Mouse (Mus musculus) liver, embryonic 15.5 days (tissue): Measurements from ENCODE around the gene Selenoo. TPM values are rescaled to one million over a fixed set of nuclear protein-coding genes. Genes with fewer than 3 reads are reported as not detected.

Experiments used
- ATAC-seq: fragments of 200-750 bp; cut with Nextera tagmentation; 2 replicates; pipeline ENCODE4 v1.8.0; 2017; ENCODE audit warnings: moderate number of reproducible peaks, mild to moderate bottlenecking, moderate library complexity; ENCODE audit not compliant: insufficient read depth
- H3K27ac ChIP-seq: fragments of 300-500 bp; sonication (generic); replicated peaks from 2 replicates; pipeline ENCODE4 v1.5.1; 2015; ENCODE audit warnings: mild to moderate bottlenecking, inconsistent platforms
- H3K27me3 ChIP-seq: fragments of 300-500 bp; sonication (generic); 2 replicates; pipeline ENCODE4 v1.6.1; 2015; ENCODE audit warnings: mild to moderate bottlenecking, inconsistent platforms
- H3K36me3 ChIP-seq: fragments of 300-500 bp; sonication (generic); replicated peaks from 2 replicates; pipeline ENCODE4 v1.6.1; 2015; ENCODE audit warnings: moderate library complexity, mild to moderate bottlenecking, inconsistent platforms
- H3K4me1 ChIP-seq: fragments of 300-500 bp; sonication (generic); replicated peaks from 2 replicates; pipeline ENCODE4 v1.6.1; 2015; ENCODE audit warnings: inconsistent platforms
- H3K4me2 ChIP-seq: fragments of 300-500 bp; sonication (generic); 2 replicates; pipeline ENCODE4 v1.6.1; 2015; ENCODE audit warnings: moderate library complexity, mild to moderate bottlenecking, inconsistent platforms
- H3K4me3 ChIP-seq: fragments of 300-500 bp; sonication (generic); replicated peaks from 2 replicates; pipeline ENCODE4 v1.5.1; 2015; ENCODE audit warnings: mild to moderate bottlenecking, inconsistent platforms
- H3K9ac ChIP-seq: fragments of 300-500 bp; sonication (generic); 2 replicates; pipeline ENCODE4 v1.6.1; 2015; ENCODE audit warnings: moderate library complexity, mild to moderate bottlenecking, inconsistent platforms
- H3K9me3 ChIP-seq: fragments of 300-500 bp; sonication (generic); replicated peaks from 2 replicates; pipeline ENCODE4 v1.6.1; 2016; ENCODE audit warnings: inconsistent platforms
- WGBS: fragments of 180-500 bp; shearing (Covaris S2); methylation state at CpG from one replicate; pipeline ENCODE4 v1.1.7; 2015; ENCODE audit warnings: mixed read lengths; ENCODE audit not compliant: insufficient replicate concordance; 5-methylcytosine and 5-hydroxymethylcytosine counted together
- polyA plus RNA-seq: library from polyadenylated mRNA; unstranded; fragments of >200 nt; fragmentation: Nextera tagmentation; extraction: Ambion mirVana; gene quantifications from 2 replicates; pipeline ENCODE4 v1.2.1, GENCODE M21; 2015

The Selenoo gene
- polyA plus RNA-seq: 9.3 and 10.7 TPM in 2 replicates

DNA sequence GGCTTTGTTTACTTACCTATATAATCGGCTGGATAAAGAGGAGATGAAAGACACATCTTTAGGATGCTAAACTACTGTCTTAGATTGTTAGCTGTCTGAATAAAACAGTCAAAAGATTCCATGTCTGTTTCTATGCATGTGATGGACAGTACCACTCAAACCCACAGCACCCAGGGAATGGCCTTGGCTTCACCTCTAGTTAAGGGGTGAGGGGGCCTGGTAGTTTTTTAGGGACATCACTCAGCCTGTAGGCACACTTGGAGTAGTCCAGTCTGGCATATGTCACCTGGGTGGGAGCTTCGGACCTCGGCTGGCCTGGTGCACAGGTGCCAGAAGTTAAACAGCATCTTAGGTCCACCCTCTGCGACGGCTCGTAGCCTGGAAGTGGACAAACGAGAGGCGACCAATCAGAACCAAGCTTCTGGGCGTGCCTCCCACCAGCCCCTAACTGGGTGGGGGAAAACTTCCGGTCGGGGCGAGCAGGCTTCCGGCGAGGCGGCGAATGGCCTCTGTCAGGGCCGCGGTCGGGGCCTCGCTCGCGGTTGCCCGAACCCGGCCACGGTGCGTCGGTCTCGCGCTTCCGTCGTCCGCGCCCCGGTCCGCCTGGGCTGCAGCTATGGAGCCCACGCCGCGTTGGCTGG is at the start of gene Selenoo:
Selenoo (plus strand) TSS at position 478 of the 641 bp plus-strand sequence.
- H3K36me3 ChIP-seq: peaks cover 33% of the 10 kb centered on the region
- H3K27me3 ChIP-seq: no peaks in the 10 kb centered on the region
- H3K4me2 ChIP-seq: peak within 1 kb of the TSS; percentile 93
- H3K4me3 ChIP-seq: peak within 1 kb of the TSS; percentile 81
- WGBS: 1% methylated on average over 38 of the region's 38 CpGs
- peaks cover 29% of the 10 kb centered on the region for H3K4me1 ChIP-seq
- H3K9me3 ChIP-seq: no peaks in the 10 kb centered on the region
- ATAC-seq: peak; percentile 87
- H3K9ac ChIP-seq: peak within 1 kb of the TSS; percentile 88
- peak within 1 kb of the TSS; percentile 80 for H3K27ac ChIP-seq

DNA sequence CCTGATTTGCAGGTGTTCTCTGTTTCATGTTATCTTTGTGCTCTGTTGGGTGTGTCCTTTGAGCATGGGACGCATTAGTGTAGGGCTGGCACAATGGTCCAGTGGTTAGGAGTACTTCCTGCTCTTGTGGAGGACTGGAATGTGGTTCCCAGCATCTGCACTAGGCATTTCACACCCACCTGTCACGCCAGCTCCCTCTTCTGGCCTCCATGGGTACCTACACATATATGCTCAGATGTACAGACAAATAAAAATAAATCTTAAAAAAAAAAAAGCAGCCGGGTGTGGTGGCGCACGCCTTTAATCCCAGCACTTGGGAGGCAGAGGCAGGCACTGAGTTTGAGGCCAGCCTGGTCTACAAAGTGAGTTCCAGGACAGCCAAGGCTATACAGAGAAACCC is 44.5 kb upstream of the Selenoo start:
- no peak overlapping the region for H3K4me3 ChIP-seq
- no peaks in the 10 kb centered on the region for H3K27me3 ChIP-seq
- H3K27ac ChIP-seq: no peak overlapping the region
- H3K9ac ChIP-seq: no peak overlapping the region
- 65% methylated on average over 5 of the region's 5 CpGs for WGBS
- H3K4me2 ChIP-seq: no peak overlapping the region
- no peaks in the 10 kb centered on the region for H3K36me3 ChIP-seq
- ATAC-seq: no peak
- no peaks in the 10 kb centered on the region for H3K9me3 ChIP-seq
- no peaks in the 10 kb centered on the region for H3K4me1 ChIP-seq

DNA sequence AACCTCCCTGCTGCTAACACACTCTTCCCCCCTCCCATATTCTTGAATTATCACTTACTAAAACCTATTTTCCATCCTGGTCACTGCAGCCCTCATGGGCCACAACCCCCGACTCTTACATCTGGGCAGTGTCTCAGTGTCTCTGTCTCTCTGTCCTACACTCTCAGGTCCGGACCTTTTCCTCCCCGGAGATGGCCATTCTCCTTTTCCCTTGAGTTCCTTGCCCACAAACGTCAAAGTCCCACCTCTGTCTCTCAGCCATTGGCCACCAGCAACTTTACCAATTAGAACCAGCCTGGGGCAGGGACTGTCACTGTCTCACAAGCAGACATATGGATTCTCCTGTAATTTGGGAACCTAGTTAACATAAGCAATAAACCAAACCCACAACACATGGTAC is 42.5 kb upstream of the Selenoo start:
- no peak for ATAC-seq
- WGBS: 52% methylated on average over 4 of the region's 4 CpGs

DNA sequence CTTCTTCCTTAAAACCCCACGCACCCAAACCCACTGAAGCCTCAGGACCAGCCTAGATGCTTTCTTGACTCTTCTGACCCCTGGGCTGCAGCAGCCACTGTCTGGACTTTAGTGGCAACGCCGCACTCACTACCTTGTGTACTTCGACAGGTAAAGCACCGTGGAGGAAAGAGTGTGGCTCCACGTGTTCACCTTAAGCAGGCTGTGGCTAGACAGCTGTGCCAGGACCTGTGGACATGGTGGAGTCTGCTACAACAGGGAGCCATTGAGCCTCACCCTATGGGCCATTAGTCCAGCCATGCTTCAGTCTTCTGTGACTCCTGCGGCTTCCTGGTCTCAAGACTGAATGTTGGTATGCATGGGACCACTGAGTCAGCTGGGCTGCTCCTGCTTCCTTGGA is 34.2 kb upstream of the Selenoo start:
- H3K4me3 ChIP-seq: no peak overlapping the region
- H3K4me1 ChIP-seq: 0 out of 2 replicates have a peak, but pooled peaks cover 4% of the 10 kb centered on the region
- H3K36me3 ChIP-seq: no peaks in the 10 kb centered on the region
- peaks cover 49% of the 10 kb centered on the region for H3K27me3 ChIP-seq
- no peak overlapping the region for H3K27ac ChIP-seq
- H3K9me3 ChIP-seq: no peaks in the 10 kb centered on the region
- ATAC-seq: no peak
- no peak overlapping the region for H3K9ac ChIP-seq
- no peak overlapping the region for H3K4me2 ChIP-seq
- 61% methylated on average over 7 of the region's 7 CpGs for WGBS

More for the DNA sequence above, 42.5 kb upstream of the Selenoo start:
- Histone ChIP-seq H3K36me3 (no peaks in the 10 kb centered on the region), H3K4me3 (no peak overlapping the region), H3K4me1 (no peaks in the 10 kb centered on the region), H3K27ac (no peak overlapping the region), H3K4me2 (no peak overlapping the region), H3K9ac (no peak overlapping the region), H3K27me3 (no peaks in the 10 kb centered on the region), H3K9me3 (no peaks in the 10 kb centered on the region)

DNA sequence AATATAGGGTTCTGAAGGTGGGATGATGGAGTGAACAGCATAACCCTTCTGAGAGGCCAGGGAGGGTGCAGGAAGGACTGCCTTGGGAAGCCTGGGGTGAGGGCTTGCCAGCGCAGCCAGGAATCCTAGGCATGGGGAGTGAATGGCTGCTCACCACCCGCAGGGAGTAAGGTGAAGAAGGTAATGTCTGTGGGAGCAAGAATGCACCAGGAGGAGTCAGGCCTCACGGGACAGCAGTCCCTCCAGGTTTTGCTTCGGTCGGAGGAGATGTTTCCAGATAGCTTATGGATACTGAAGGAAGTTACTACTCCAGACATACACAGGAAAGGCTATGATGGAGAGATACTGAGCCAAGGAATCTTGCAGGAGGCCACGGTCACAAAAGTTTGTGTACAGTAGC is 30.1 kb upstream of the Selenoo start:
- H3K9ac ChIP-seq: no peak overlapping the region
- 31% methylated on average over 6 of the region's 6 CpGs for WGBS
- H3K27ac ChIP-seq: no peak overlapping the region
- no peak for ATAC-seq
- no peak overlapping the region for H3K4me3 ChIP-seq
- peaks cover 8% of the 10 kb centered on the region; the same call in 1 of the 2 replicates for H3K4me1 ChIP-seq
- H3K27me3 ChIP-seq: peaks cover 79% of the 10 kb centered on the region
- no peaks in the 10 kb centered on the region for H3K9me3 ChIP-seq
- H3K4me2 ChIP-seq: no peak overlapping the region
- H3K36me3 ChIP-seq: no peaks in the 10 kb centered on the region

DNA sequence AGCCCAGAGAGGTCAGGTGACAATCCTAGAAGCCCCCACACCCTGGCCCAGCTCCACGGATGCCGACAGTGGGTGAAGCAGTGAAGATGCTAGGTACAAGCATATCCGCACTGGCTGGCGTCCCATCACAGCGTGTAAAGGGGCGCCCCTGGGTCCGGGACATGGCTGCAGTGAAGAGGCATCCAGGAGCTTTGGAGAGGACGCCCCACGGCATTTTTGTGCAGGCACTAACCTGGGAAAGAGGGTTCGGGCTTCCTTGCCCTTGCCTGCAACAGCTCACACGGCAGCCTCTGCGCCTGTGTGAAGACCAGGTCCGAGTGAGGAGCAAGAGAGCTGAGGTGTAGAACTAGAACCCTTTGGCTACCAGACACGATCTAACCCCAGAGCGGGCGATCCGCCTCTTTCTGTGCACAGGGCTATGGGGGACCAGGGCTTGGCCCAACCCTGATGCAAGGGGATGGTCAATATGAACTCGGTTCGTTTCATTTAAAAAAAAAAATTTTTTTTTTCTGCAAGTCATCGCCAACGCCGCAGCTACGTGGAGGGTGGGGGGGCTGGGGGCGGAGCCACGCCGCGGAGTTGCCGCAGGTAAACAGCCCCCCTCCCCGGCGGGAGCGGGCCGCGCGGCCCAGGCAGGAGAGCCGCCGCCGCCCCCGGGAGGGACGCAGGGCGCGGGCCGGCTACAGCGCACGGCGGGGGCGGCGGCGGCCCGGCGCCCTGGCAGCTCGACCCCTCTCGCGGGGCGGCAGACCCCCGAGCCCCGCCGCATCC is 29.5 kb upstream of the Selenoo start, which contains the start of gene Panx2:
Panx2 (plus strand) TSS at position 574 of the 771 bp plus-strand sequence.
- WGBS: 3% methylated on average over 41 of the region's 57 CpGs
- peaks cover 8% of the 10 kb centered on the region; the same call in 1 of the 2 replicates for H3K4me1 ChIP-seq
- no peak within 1 kb of the TSS for H3K9ac ChIP-seq
- no peak within 1 kb of the TSS for H3K27ac ChIP-seq
- peak within 1 kb of the TSS; percentile 43 for H3K4me3 ChIP-seq
- no peaks in the 10 kb centered on the region for H3K9me3 ChIP-seq
- H3K4me2 ChIP-seq: peak within 1 kb of the TSS; percentile 67
- no peak for ATAC-seq
- no peaks in the 10 kb centered on the region for H3K36me3 ChIP-seq
- H3K27me3 ChIP-seq: peaks cover 85% of the 10 kb centered on the region

DNA sequence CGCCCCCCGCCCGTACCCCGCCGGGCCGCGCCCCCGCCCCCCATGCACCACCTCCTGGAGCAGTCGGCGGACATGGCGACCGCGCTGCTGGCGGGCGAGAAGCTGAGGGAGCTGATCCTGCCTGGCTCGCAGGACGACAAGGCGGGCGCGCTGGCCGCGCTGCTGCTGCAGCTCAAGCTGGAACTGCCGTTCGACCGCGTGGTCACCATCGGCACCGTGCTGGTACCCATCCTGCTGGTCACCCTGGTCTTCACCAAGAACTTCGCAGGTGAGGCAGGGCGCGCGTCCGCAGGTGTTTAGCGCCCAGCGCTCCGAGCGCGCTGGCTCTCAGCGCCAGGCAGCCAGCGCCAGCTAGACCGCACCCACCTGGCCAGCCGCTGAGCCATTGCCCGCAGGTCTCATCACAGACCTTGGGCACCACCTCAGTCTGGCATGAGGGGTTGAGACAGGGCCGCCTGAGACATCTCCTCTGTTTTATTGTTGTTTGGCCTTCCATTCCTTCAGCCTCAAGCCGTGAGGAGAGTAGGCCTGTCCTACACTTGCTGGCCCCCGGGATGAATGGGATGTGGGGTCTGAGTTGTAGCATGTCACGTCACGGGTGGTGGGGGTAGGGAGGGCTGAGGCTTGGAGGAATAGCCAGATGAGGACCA is 28.7 kb upstream of the Selenoo start:
- Histone ChIP-seq H3K36me3 (no peaks in the 10 kb centered on the region), H3K27me3 (peaks cover 90% of the 10 kb centered on the region), H3K27ac (no peak overlapping the region), H3K9ac (no peak overlapping the region), H3K4me1 (peaks cover 8% of the 10 kb centered on the region; the same call in 1 of the 2 replicates), H3K9me3 (no peaks in the 10 kb centered on the region), H3K4me2 (peak overlapping the region; percentile 67), H3K4me3 (peak overlapping the region; percentile 43)
- no peak for ATAC-seq
- 3% methylated on average over 47 of the region's 48 CpGs for WGBS

DNA sequence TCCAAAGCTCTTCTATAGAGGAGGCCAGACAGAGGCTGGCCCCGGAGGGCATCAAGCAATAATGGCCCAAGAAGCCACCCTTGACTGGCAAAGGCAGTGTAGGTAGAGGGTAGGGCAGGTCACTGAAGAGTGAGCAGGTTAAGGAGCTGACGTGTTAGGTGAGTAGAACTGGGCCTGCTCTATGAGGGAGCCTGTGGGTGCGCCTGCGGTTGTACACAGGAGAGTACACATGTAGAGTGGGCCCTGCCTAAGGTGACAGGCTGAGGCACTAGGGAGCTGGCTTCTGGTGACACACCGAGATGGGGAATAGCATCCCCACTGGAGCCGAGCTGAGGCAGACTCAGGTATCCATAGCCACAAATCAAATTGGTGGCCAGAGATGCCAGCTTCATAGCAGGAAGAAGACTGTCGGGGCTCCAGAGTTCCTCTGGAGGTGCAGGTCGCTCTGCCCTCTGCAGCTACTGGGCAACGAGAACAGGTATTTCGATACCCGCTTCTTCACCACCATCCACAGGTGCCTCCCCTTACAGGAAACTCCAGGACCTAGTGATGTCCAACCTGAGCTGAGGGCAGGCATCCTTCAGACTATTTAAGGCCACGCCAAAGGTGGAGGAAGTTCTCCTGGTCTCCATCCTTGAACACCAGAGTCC is 27.9 kb upstream of the Selenoo start:
- H3K27me3 ChIP-seq: peaks cover 93% of the 10 kb centered on the region
- no peak overlapping the region for H3K9ac ChIP-seq
- no peak overlapping the region for H3K27ac ChIP-seq
- no peaks in the 10 kb centered on the region for H3K9me3 ChIP-seq
- no peak overlapping the region for H3K4me3 ChIP-seq
- no peak overlapping the region for H3K4me2 ChIP-seq
- H3K36me3 ChIP-seq: no peaks in the 10 kb centered on the region
- peaks cover 8% of the 10 kb centered on the region; the same call in 1 of the 2 replicates for H3K4me1 ChIP-seq
- no peak for ATAC-seq
- WGBS: 65% methylated on average over 12 of the region's 12 CpGs

DNA sequence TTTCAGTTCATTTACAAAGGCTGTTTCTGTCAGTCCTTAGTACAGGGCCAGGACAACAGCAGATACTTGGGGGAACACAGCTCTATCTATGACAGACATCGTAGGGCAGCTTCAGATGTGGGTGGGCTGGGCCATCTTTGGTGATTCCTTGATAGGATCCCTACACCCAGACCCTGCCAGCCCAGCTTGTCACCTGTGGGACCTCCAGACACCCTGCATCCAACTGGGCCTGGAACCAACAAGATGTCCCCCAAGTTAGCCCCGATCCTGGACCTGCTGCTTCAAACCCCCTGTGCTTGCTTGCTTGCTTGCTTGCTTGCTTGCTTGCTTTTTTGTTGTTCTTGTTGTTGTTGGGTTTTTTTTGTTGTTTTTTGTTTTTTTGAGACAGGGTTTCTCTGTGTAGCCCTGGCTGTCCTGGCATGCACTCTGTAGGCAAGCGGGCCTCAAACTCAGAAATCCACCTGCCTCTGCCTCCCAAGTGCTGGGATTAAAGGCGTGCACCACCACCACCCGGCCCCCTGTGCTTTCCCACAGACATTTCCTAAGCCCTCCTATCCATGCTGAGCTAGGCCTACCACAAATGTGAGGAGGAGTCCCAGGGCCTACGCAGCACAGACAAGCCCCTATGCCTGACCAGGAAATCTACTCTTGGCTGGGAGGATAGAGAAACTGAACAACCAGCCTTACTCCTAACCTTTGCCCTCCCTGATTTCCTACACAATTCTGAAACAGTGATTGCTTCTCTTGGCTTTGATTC is 26.9 kb upstream of the Selenoo start:
- Histone ChIP-seq H3K4me2 (no peak overlapping the region), H3K9ac (no peak overlapping the region), H3K4me1 (peaks cover 8% of the 10 kb centered on the region; the same call in 1 of the 2 replicates), H3K27me3 (peaks cover 95% of the 10 kb centered on the region), H3K4me3 (no peak overlapping the region), H3K9me3 (no peaks in the 10 kb centered on the region), H3K36me3 (no peaks in the 10 kb centered on the region), H3K27ac (no peak overlapping the region)
- no peak for ATAC-seq
- 52% methylated on average over 6 of the region's 6 CpGs for WGBS

DNA sequence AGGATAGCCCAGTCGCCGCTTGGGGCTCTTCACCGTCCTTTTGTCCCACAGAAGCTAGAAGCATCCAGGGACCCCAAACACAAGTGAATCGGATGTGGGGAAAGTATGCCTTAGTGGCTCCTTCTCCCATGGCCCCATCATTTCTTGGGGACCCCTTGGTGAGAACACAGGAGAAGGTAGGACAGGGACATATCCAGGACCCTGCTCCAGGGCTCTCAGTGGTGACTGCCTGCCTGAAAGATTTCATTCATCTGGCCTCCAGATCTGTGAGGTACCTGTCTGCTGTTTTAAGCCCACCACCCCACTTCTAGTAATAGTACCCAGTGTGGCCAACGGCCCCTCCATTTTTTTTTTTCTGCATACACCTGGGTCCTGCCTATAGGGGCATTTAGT is 26.4 kb upstream of the Selenoo start:
- no peak overlapping the region for H3K4me2 ChIP-seq
- H3K36me3 ChIP-seq: no peaks in the 10 kb centered on the region
- no peaks in the 10 kb centered on the region for H3K9me3 ChIP-seq
- H3K27ac ChIP-seq: no peak overlapping the region
- no peak for ATAC-seq
- WGBS: 70% methylated on average over 5 of the region's 5 CpGs
- H3K4me3 ChIP-seq: no peak overlapping the region
- peaks cover 96% of the 10 kb centered on the region for H3K27me3 ChIP-seq
- H3K4me1 ChIP-seq: peaks cover 8% of the 10 kb centered on the region; the same call in 1 of the 2 replicates
- no peak overlapping the region for H3K9ac ChIP-seq
